Mouse (Mus musculus) embryonic facial prominence, embryonic 12.5 days (tissue): ENCODE results near the gene Ctbp2. TPM values are rescaled to one million over a fixed set of nuclear protein-coding genes. Genes with fewer than 3 reads are reported as not detected.
A peak's percentile ranks its signal among the peaks of the same experiment; 100 is the strongest.

Source experiments
- ATAC-seq: fragments of 200-750 bp; cut with Nextera tagmentation; 2 replicates; pipeline ENCODE4 v1.8.0; 2017; ENCODE audit not compliant: insufficient number of reproducible peaks, insufficient read depth, low FRiP score, low TSS enrichment
- H3K27ac ChIP-seq: fragments of 300-500 bp; sonication (generic); 2 replicates; pipeline ENCODE4 v1.5.1; 2016; ENCODE audit warnings: mild to moderate bottlenecking
- H3K27me3 ChIP-seq: fragments of 300-500 bp; sonication (generic); 2 replicates; pipeline ENCODE4 v1.6.1; 2016; ENCODE audit warnings: mild to moderate bottlenecking, moderate library complexity
- H3K36me3 ChIP-seq: fragments of 300-500 bp; sonication (generic); 2 replicates; pipeline ENCODE4 v1.6.1; 2016; ENCODE audit warnings: mild to moderate bottlenecking
- H3K4me1 ChIP-seq: fragments of 300-500 bp; sonication (generic); 2 replicates; pipeline ENCODE4 v1.6.1; 2016
- H3K4me2 ChIP-seq: fragments of 300-500 bp; sonication (generic); replicated peaks from 2 replicates; pipeline ENCODE4 v1.6.1; 2016; ENCODE audit warnings: mild to moderate bottlenecking, moderate library complexity
- H3K4me3 ChIP-seq: fragments of 300-500 bp; sonication (generic); 2 replicates; pipeline ENCODE4 v1.5.1; 2016; ENCODE audit warnings: mild to moderate bottlenecking
- H3K9ac ChIP-seq: fragments of 300-500 bp; sonication (generic); 2 replicates; pipeline ENCODE4 v1.6.1; 2016; ENCODE audit warnings: mild to moderate bottlenecking, moderate library complexity
- H3K9me3 ChIP-seq: fragments of 300-500 bp; sonication (generic); 2 replicates; pipeline ENCODE4 v1.6.1; 2016; ENCODE audit warnings: mild to moderate bottlenecking, moderate library complexity
- WGBS: fragments of 180-500 bp; shearing (Covaris S2); methylation state at CpG from one replicate; pipeline ENCODE4 v1.1.7; 2016; 5-methylcytosine and 5-hydroxymethylcytosine counted together
- polyA plus RNA-seq: library from polyadenylated mRNA; unstranded; fragments of >200 nt; fragmentation: Nextera tagmentation; extraction: Ambion mirVana; gene quantifications from 2 replicates; pipeline ENCODE4 v1.2.1, GENCODE M21; 2016

Gene Ctbp2
- polyA plus RNA-seq, 1 experiment from 2014 or later, result 101 TPM

- Histone ChIP-seq H3K4me1 (peaks cover 82% of the 10 kb centered on the region), H3K27me3 (no peaks in the 10 kb centered on the region), H3K9me3 (no peaks in the 10 kb centered on the region), H3K4me2 (peak overlapping the region; percentile 40; the same call in 1 of the 2 replicates), H3K9ac (no peak overlapping the region), H3K4me3 (no peak overlapping the region), H3K27ac (no peak overlapping the region), H3K36me3 (no peaks in the 10 kb centered on the region)
- no peak for ATAC-seq
Observed at GRCm38 (mm10) chr7:133116542-133116941, 7.6 kb downstream of the Ctbp2 start.

GRCm38 (mm10) chr7:133115886-133116285 lies 8.3 kb downstream of the Ctbp2 start:
- H3K27me3 ChIP-seq, result no peaks in the 10 kb centered on the region
- H3K9ac ChIP-seq, result no peak overlapping the region
- ATAC-seq, result no peak
- peaks cover 89% of the 10 kb centered on the region for H3K4me1 ChIP-seq
- H3K9me3 ChIP-seq, result no peaks in the 10 kb centered on the region
- no peak overlapping the region for H3K27ac ChIP-seq
- 10% methylated on average over 15 of the region's 15 CpGs for WGBS
- H3K4me3 ChIP-seq, result no peak overlapping the region
- H3K36me3 ChIP-seq, result no peaks in the 10 kb centered on the region
- H3K4me2 ChIP-seq, result peak overlapping the region; percentile 40

DNA sequence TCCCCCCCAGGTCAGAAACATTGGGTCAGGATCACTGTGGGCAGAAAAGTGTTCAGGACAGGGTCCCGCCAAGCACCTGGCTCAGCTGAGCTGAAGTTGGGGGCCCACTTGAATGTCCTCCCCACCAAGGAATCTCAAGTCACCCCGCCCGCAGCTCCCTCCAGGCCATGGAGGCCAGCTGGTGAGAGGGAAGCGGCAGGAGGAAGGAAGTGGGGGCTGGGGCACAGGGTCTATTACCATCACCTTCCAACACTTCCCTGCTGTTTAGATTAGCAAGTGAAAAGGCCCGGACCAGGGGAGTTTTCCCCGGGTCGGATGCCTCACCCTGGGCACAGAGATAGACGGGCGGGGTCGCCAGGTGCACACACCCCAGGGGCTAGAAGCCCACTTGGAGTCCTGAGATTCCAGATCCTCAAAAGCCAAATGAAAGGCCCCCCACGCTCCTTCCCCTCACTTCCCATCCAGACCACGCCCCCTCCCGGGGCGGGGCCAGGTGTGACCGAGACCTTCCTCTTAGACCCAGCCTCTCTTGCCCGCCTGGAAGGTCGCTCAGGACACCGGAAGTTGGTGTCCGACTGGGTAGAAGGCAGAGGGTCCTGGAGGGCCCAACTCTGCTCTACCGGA lies 9.2 kb downstream of the Ctbp2 start:
- H3K27ac ChIP-seq, result no peak overlapping the region; the same call in 1 of the 2 replicates
- H3K9ac ChIP-seq, result no peak overlapping the region
- peak overlapping the region; percentile 40 for H3K4me2 ChIP-seq
- H3K4me3 ChIP-seq, result 0 out of 2 replicates have a peak overlapping the region, but pooled peaks have one; percentile 2
- H3K27me3 ChIP-seq, result no peaks in the 10 kb centered on the region
- no peaks in the 10 kb centered on the region; the same call in 1 of the 2 replicates for H3K36me3 ChIP-seq
- H3K4me1 ChIP-seq, result peaks cover 83% of the 10 kb centered on the region
- WGBS, result 13% methylated on average over 20 of the region's 20 CpGs
- H3K9me3 ChIP-seq, result no peaks in the 10 kb centered on the region
- no peak for ATAC-seq

DNA sequence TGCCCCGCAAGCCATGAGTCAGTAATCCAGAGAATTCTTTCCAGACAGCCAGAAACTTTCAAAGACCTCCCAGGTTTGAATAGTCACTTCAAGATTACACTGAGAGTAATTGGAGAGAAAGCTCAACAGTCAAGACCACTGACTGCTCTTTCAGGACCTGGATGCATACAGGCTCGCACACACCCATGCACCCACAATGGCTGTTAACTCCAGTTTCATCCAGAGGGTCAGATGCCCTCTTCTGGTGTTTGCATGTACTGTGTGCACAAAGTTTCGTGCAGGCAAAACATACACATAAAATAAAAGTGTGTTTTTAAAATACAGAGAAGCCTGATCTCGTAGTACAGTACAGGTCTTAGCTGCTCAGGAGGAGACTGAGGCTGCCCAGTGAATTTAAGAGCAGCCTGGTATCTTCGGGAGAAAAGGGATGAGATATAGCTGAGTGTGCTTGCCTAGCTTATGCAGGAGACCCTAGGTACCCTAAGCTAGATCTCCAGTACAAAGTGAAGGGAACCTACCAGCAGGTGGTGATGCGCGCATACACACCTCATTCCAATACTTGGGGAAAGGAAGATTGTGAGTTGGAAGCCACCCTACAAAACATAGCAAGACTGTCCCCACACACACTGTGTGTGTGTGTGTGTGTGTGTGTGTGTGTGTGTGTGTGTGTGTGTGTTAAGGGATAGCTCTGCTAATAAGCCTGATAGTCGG lies 10.8 kb downstream of the Ctbp2 start:
- peaks cover 74% of the 10 kb centered on the region for H3K4me1 ChIP-seq
- H3K9ac ChIP-seq, result no peak overlapping the region
- 71% methylated on average over 8 of the region's 8 CpGs for WGBS
- no peaks in the 10 kb centered on the region for H3K9me3 ChIP-seq
- H3K27me3 ChIP-seq, result no peaks in the 10 kb centered on the region
- no peak overlapping the region for H3K4me3 ChIP-seq
- H3K4me2 ChIP-seq, result no peak overlapping the region
- no peaks in the 10 kb centered on the region; the same call in 1 of the 2 replicates for H3K36me3 ChIP-seq
- no peak for ATAC-seq
- peak overlapping the region; percentile 37; the same call in 1 of the 2 replicates for H3K27ac ChIP-seq

DNA sequence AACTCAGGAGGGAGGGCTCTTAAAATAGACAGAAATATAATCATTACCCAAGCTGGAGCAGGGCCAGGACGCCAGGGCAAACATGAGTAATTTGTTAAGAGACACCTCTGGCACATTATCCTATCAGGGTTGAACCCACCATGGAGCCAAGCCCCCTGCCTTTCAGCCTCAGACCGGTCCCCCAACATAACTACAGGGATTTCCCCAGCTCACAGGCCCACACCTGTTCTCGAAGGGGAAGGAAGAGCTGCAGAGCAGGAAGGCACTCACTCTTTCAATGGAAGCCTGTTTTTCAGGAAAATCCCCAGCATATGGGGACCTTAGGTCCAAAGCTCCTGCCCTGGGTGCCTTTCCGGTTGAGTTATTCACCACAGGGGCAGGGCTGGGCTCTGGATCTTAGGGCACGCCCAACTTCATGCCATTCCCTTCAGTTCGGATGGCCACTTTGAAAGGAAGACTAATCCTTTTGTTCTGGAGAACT lies 11.8 kb downstream of the Ctbp2 start:
- no peak for ATAC-seq
- WGBS, result 21% methylated on average over 6 of the region's 6 CpGs
- Histone ChIP-seq H3K27ac (peak overlapping the region; percentile 37; the same call in 1 of the 2 replicates), H3K4me2 (no peak overlapping the region), H3K4me3 (no peak overlapping the region), H3K27me3 (no peaks in the 10 kb centered on the region), H3K9ac (no peak overlapping the region), H3K36me3 (no peaks in the 10 kb centered on the region; the same call in 1 of the 2 replicates), H3K4me1 (peaks cover 69% of the 10 kb centered on the region), H3K9me3 (no peaks in the 10 kb centered on the region)

DNA sequence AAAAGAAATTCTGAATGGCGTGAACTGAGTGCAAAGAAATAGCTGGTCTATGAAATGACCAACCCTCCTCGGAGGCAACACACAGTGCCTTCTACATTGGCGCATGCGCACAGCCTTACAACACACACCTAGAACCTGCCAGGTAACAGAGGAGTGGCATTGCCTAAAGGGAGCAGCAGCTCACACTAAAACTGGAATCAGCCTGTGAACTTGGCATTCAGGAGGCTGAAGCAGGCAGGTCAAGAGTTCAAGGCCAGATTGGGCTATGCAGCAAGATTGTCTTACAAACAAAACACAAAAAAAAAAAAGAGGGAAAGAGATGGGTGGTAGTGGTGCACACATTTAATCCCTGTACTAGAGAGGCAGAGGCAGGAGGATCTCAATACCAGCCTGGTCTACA lies 14.7 kb downstream of the Ctbp2 start:
- no peak overlapping the region for H3K4me2 ChIP-seq

GRCm38 (mm10) chr7:133108695-133109094 lies 15.5 kb downstream of the Ctbp2 start:
- H3K36me3 ChIP-seq, result no peaks in the 10 kb centered on the region; the same call in 1 of the 2 replicates
- H3K4me3 ChIP-seq, result no peak overlapping the region
- no peak overlapping the region for H3K27ac ChIP-seq
- H3K9ac ChIP-seq, result no peak overlapping the region
- no peak for ATAC-seq
- no peaks in the 10 kb centered on the region for H3K27me3 ChIP-seq
- no peak overlapping the region for H3K4me2 ChIP-seq
- peaks cover 38% of the 10 kb centered on the region for H3K4me1 ChIP-seq
- WGBS, result 89% methylated on average over 2 of the region's 2 CpGs
- no peaks in the 10 kb centered on the region for H3K9me3 ChIP-seq

More for the DNA sequence above, 14.7 kb downstream of the Ctbp2 start:
- Histone ChIP-seq H3K27ac (no peak overlapping the region), H3K36me3 (no peaks in the 10 kb centered on the region; the same call in 1 of the 2 replicates), H3K4me1 (peaks cover 45% of the 10 kb centered on the region), H3K9me3 (no peaks in the 10 kb centered on the region), H3K9ac (no peak overlapping the region), H3K27me3 (no peaks in the 10 kb centered on the region), H3K4me3 (no peak overlapping the region)
- 98% methylated on average over 4 of the region's 4 CpGs for WGBS
- no peak for ATAC-seq

- no peak overlapping the region for H3K4me3 ChIP-seq
- no peak overlapping the region for H3K27ac ChIP-seq
- H3K4me2 ChIP-seq, result no peak overlapping the region
- peaks cover 14% of the 10 kb centered on the region; the same call in 1 of the 2 replicates for H3K4me1 ChIP-seq
- H3K9ac ChIP-seq, result no peak overlapping the region
- no peaks in the 10 kb centered on the region for H3K27me3 ChIP-seq
- WGBS, result 68% methylated on average over 3 of the region's 3 CpGs
- H3K36me3 ChIP-seq, result 0 out of 2 replicates have a peak, but pooled peaks cover 8% of the 10 kb centered on the region
- no peak for ATAC-seq
- H3K9me3 ChIP-seq, result no peaks in the 10 kb centered on the region
Observed at GRCm38 (mm10) chr7:133102578-133102977, 21.6 kb downstream of the Ctbp2 start.

- Histone ChIP-seq H3K9me3 (no peaks in the 10 kb centered on the region), H3K4me3 (no peak overlapping the region), H3K36me3 (0 out of 2 replicates have a peak, but pooled peaks cover 8% of the 10 kb centered on the region), H3K27me3 (no peaks in the 10 kb centered on the region), H3K4me1 (peaks cover 15% of the 10 kb centered on the region; the same call in 1 of the 2 replicates), H3K27ac (no peak overlapping the region), H3K4me2 (no peak overlapping the region), H3K9ac (no peak overlapping the region)
- WGBS, result 94% methylated on average over 6 of the region's 6 CpGs
- no peak for ATAC-seq
Observed at GRCm38 (mm10) chr7:133101070-133101469, 23.1 kb downstream of the Ctbp2 start.

- no peak overlapping the region for H3K9ac ChIP-seq
- peaks cover 16% of the 10 kb centered on the region; the same call in 1 of the 2 replicates for H3K4me1 ChIP-seq
- no peaks in the 10 kb centered on the region for H3K27me3 ChIP-seq
- no peak overlapping the region for H3K4me2 ChIP-seq
- 83% methylated on average over 6 of the region's 6 CpGs for WGBS
- no peak overlapping the region for H3K27ac ChIP-seq
- H3K9me3 ChIP-seq, result no peaks in the 10 kb centered on the region
- no peak overlapping the region for H3K4me3 ChIP-seq
- ATAC-seq, result no peak
- H3K36me3 ChIP-seq, result 0 out of 2 replicates have a peak, but pooled peaks cover 8% of the 10 kb centered on the region
Observed at GRCm38 (mm10) chr7:133100178-133100577, 24.0 kb downstream of the Ctbp2 start.

GRCm38 (mm10) chr7:133099266-133099665 lies 24.9 kb downstream of the Ctbp2 start:
- no peak overlapping the region for H3K4me2 ChIP-seq
- H3K4me1 ChIP-seq, result peaks cover 18% of the 10 kb centered on the region
- no peak for ATAC-seq
- 0 out of 2 replicates have a peak, but pooled peaks cover 8% of the 10 kb centered on the region for H3K36me3 ChIP-seq
- no peak overlapping the region for H3K4me3 ChIP-seq
- no peaks in the 10 kb centered on the region for H3K27me3 ChIP-seq
- no peak overlapping the region for H3K9ac ChIP-seq
- no peak overlapping the region for H3K27ac ChIP-seq
- no peaks in the 10 kb centered on the region for H3K9me3 ChIP-seq
- 72% methylated on average over 4 of the region's 4 CpGs for WGBS
